Mouse (Mus musculus): ENCODE measurements around the gene Zswim9. TPM values are rescaled to one million over a fixed set of nuclear protein-coding genes. Genes with fewer than 3 reads are reported as not detected.

The Zswim9 gene
- polyA plus RNA-seq, 1 experiment from 2014 or later: 4.7 TPM

DNA sequence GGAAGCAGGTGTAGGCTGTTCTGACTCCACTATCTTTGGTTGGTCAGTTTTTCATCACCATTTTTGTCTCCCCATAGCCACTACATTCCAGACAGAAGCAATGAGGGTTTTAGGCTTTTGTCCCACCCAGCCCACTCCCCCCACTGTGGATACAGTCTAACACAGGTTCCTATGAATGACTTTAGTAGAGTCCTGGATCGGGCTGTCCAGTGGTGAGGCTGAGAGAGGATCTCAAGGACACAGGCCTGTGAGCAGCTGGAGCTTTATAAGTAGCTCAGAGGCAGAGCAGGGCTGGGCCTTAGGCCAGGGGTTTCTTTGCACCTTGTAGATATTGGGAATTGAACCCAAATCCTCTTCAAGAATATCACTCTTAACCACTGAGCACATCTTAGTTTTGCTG is 23.1 kb upstream of the Zswim9 start:
- DNase-seq (ENCODE audit: low spot score) (no peak), ATAC-seq (replicated peaks; ENCODE audit: low FRiP score, low TSS enrichment, low read depth) (no peak)
- H3K9ac ChIP-seq (ENCODE audit: low read length): no peak overlapping the region
- no peaks in the 10 kb centered on the region for H3K9me3 ChIP-seq (ENCODE audit: control insufficient read depth, low read length)
- no peak overlapping the region for H3K27ac ChIP-seq (ENCODE audit: low read depth)
- H3K4me1 ChIP-seq (replicated peaks; ENCODE audit: control insufficient read depth, insufficient read depth, low read length): no peaks in the 10 kb centered on the region
- H3K4me3 ChIP-seq (ENCODE audit: low read depth, low read length): no peak overlapping the region
- H3K27me3 ChIP-seq (replicated peaks; ENCODE audit: control insufficient read depth, insufficient read depth, low read length): no peaks in the 10 kb centered on the region
- WGBS: 88% methylated on average over 1 of the region's 1 CpGs
- H3K4me2 ChIP-seq (ENCODE audit: low read length): no peak overlapping the region
- H3K36me3 ChIP-seq (ENCODE audit: control insufficient read depth, insufficient read depth, low read length): peaks cover 97% of the 10 kb centered on the region

DNA sequence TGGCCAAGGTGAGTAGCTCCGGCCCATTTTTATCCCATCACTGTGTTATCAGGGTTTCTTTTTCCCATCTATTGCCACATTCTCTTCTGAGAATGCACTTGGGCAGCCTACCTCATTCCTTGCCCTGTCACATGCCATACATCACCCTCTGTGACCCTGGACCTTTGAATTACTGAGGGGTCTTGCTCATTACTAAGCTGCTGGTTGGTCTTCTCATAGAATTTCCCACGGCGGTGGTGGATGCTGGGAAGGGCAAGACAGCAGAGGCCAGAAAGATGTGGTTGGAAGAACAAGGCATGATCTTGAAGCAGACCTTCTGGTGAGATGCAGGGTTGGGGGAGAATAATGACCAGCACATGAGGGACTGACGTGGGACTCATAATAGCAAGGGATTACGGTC is 20.3 kb upstream of the Zswim9 start:
- Histone ChIP-seq H3K4me1 (replicated peaks; ENCODE audit: control insufficient read depth, insufficient read depth, low read length) (no peaks in the 10 kb centered on the region), H3K4me3 (ENCODE audit: low read depth, low read length) (no peak overlapping the region), H3K4me2 (ENCODE audit: low read length) (no peak overlapping the region), H3K9ac (ENCODE audit: low read length) (no peak overlapping the region), H3K36me3 (ENCODE audit: control insufficient read depth, insufficient read depth, low read length) (peaks cover 98% of the 10 kb centered on the region), H3K9me3 (ENCODE audit: control insufficient read depth, low read length) (no peaks in the 10 kb centered on the region), H3K27ac (ENCODE audit: low read depth) (no peak overlapping the region), H3K27me3 (replicated peaks; ENCODE audit: control insufficient read depth, insufficient read depth, low read length) (no peaks in the 10 kb centered on the region)
- ATAC-seq (replicated peaks; ENCODE audit: low FRiP score, low TSS enrichment, low read depth): no peak
- WGBS: 90% methylated on average over 5 of the region's 5 CpGs
- DNase-seq (ENCODE audit: low spot score): no peak

DNA sequence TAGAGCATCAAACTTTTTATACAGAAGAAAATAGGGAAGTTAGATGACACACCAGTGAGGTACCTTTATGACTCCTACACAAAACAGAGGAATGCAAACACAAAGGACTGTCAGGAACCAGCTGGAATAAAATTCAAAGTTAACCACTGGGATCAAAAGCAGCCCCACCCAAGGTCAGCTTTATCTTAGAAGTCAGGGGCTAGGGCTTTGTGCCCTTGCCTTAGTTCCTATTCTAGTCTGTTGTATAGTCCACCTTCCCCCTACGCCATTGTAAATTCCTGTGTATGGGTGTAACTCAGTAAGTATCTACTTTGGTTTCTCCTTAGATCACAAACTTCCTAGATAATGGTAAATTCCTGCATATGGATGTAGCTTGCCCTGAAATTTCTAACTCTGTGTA is 19.1 kb upstream of the Zswim9 start:
- Histone ChIP-seq H3K27ac (ENCODE audit: low read depth) (no peak overlapping the region), H3K4me2 (ENCODE audit: low read length) (no peak overlapping the region), H3K27me3 (replicated peaks; ENCODE audit: control insufficient read depth, insufficient read depth, low read length) (no peaks in the 10 kb centered on the region), H3K4me1 (replicated peaks; ENCODE audit: control insufficient read depth, insufficient read depth, low read length) (no peaks in the 10 kb centered on the region), H3K9me3 (ENCODE audit: control insufficient read depth, low read length) (no peaks in the 10 kb centered on the region), H3K4me3 (ENCODE audit: low read depth, low read length) (no peak overlapping the region), H3K9ac (ENCODE audit: low read length) (no peak overlapping the region), H3K36me3 (ENCODE audit: control insufficient read depth, insufficient read depth, low read length) (peaks cover 98% of the 10 kb centered on the region)
- no peak for ATAC-seq (replicated peaks; ENCODE audit: low FRiP score, low TSS enrichment, low read depth)
- DNase-seq (ENCODE audit: low spot score): no peak
- 91% methylated on average over 1 of the region's 1 CpGs for WGBS

DNA sequence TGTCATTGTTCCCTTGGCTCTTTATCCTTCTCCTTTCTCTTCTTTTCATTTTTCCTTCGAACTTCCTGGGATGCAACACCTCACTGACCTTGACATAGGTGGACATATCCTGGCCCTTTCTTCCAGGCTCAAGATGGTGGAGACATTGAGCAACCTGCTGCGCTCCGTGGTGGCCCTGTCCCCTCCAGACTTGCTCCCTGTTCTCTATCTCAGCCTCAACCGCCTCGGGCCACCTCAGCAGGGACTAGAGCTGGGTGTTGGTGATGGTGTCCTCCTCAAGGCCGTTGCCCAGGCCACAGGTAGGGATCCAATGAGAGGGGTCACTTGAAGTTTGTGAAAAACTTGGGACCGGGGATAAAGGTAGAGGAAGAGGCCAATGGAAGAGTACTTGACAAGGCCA is 16.7 kb upstream of the Zswim9 start:
- H3K36me3 ChIP-seq (ENCODE audit: control insufficient read depth, insufficient read depth, low read length): peaks cover 98% of the 10 kb centered on the region
- no peaks in the 10 kb centered on the region for H3K27me3 ChIP-seq (replicated peaks; ENCODE audit: control insufficient read depth, insufficient read depth, low read length)
- no peak overlapping the region for H3K27ac ChIP-seq (ENCODE audit: low read depth)
- H3K4me3 ChIP-seq (ENCODE audit: low read depth, low read length): no peak overlapping the region
- no peaks in the 10 kb centered on the region for H3K4me1 ChIP-seq (replicated peaks; ENCODE audit: control insufficient read depth, insufficient read depth, low read length)
- no peak overlapping the region for H3K4me2 ChIP-seq (ENCODE audit: low read length)
- no peak overlapping the region for H3K9ac ChIP-seq (ENCODE audit: low read length)
- 97% methylated on average over 7 of the region's 7 CpGs for WGBS
- no peaks in the 10 kb centered on the region for H3K9me3 ChIP-seq (ENCODE audit: control insufficient read depth, low read length)
- ATAC-seq (replicated peaks; ENCODE audit: low FRiP score, low TSS enrichment, low read depth): no peak
- DNase-seq (ENCODE audit: low spot score): no peak

DNA sequence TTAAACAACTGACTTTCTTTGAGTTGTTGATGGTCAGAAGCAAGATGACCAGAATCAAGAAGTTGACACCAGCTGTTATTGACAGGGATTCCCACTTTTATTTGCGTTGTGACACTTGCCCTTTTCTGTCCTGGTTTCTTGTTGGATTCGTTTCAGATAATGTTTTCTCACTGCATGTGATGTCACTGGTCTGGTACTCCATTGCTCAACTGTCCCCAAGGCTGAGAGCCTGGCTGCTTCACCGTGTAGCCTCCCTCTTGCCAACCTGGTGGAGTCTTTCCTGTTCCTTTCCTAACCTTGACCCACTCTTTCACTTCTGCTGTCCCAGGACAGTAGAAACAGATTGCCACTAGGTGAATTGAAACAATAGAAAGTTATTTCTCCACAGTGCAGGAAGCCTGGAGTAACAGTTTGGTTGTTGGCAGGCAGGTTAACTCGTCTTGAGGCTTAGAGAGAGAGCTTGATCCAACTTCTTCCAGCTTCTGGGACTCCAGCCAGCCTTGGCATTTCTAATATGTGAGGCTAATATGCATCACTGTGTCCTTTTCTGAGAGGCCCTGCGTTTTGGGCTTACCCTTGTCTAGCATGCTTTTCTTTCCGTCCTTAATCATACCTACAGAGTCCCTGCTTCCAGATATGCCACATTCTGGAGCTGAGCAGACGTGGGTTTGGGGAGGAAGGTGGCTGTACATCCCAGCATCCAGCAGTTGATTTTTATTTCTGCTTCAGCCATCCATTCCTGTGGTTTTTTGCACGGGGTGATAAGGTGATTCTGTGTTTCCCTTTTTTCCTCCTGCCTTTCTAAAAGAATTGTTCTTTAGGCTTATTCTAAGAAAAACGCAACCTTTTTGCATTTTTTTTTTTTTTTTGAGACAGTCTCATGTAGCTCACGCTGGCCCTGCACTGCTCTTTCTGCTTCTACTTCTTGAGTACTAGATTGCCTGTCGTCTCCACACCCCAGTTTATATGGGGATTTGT is 15.6 kb upstream of the Zswim9 start:
- no peaks in the 10 kb centered on the region for H3K27me3 ChIP-seq (replicated peaks; ENCODE audit: control insufficient read depth, insufficient read depth, low read length)
- H3K36me3 ChIP-seq (ENCODE audit: control insufficient read depth, insufficient read depth, low read length): peaks cover 96% of the 10 kb centered on the region
- H3K4me3 ChIP-seq (ENCODE audit: low read depth, low read length): no peak overlapping the region
- ATAC-seq (replicated peaks; ENCODE audit: low FRiP score, low TSS enrichment, low read depth) (no peak), DNase-seq (ENCODE audit: low spot score) (no peak)
- H3K4me1 ChIP-seq (replicated peaks; ENCODE audit: control insufficient read depth, insufficient read depth, low read length): no peaks in the 10 kb centered on the region
- no peak overlapping the region for H3K27ac ChIP-seq (ENCODE audit: low read depth)
- no peak overlapping the region for H3K9ac ChIP-seq (ENCODE audit: low read length)
- whole genome bisulfite sequencing: 90% methylated on average over 11 of the region's 11 CpGs
- H3K9me3 ChIP-seq (ENCODE audit: control insufficient read depth, low read length): no peaks in the 10 kb centered on the region
- H3K4me2 ChIP-seq (ENCODE audit: low read length): no peak overlapping the region

DNA sequence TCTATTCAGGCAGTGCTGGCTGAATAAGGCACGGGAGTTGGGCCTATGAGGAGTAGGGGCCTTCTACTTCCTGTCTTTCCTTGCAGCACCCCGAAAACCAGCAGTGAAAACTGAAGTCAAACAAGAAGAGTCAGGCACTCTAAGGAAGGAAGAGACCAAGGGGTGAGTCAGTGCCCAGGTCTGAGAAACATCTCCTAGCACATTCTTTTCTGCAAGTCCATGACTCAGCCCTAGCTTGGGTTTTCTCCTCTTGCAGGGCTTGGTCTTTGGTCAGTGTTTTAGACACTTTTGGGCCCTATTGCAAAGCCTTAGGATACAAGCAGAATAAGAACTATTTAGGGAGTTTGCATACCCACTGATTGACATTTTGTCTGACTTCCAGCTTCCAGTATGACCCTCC is 12.8 kb upstream of the Zswim9 start:
- peaks cover 91% of the 10 kb centered on the region for H3K36me3 ChIP-seq (ENCODE audit: control insufficient read depth, insufficient read depth, low read length)
- DNase-seq (ENCODE audit: low spot score): no peak
- WGBS: 89% methylated on average over 2 of the region's 2 CpGs

DNA sequence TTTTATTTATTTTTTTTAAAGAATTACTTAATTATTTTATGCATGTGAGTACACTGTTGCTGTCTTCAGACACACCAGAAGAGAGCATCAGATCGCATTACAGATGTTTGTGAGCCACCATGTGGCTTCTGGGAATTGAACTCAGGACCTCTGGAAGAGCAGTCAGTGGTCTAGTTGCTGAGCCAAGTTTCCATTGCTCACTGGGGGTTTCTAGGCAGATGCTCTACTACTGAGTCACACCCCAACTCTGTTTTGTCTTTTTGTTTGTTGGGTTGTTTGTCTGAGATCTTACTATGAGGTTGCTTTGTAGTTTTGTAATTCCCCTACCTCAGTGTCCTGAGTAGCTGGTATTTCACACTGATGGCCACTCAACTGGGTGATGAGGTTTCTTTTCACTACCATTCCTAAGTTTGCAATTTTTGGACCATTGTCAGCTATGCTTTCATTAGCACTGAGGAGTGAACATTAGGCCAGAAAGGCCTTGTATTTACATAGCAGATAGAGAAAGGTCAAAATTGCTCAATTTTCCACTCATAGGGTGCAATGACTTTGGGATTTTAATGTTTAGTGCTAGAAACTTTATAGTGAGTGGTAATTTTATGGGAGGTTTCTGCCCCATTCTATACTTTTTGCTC is 11.6 kb upstream of the Zswim9 start:
- Histone ChIP-seq H3K9me3 (ENCODE audit: control insufficient read depth, low read length) (no peaks in the 10 kb centered on the region), H3K27me3 (replicated peaks; ENCODE audit: control insufficient read depth, insufficient read depth, low read length) (no peaks in the 10 kb centered on the region), H3K27ac (ENCODE audit: low read depth) (no peak overlapping the region), H3K4me1 (replicated peaks; ENCODE audit: control insufficient read depth, insufficient read depth, low read length) (no peaks in the 10 kb centered on the region), H3K9ac (ENCODE audit: low read length) (no peak overlapping the region), H3K4me3 (ENCODE audit: low read depth, low read length) (no peak overlapping the region), H3K4me2 (ENCODE audit: low read length) (no peak overlapping the region), H3K36me3 (ENCODE audit: control insufficient read depth, insufficient read depth, low read length) (peaks cover 91% of the 10 kb centered on the region)
- DNase-seq (ENCODE audit: low spot score): no peak
- 100% methylated on average over 1 of the region's 1 CpGs for WGBS
- no peak for ATAC-seq (replicated peaks; ENCODE audit: low FRiP score, low TSS enrichment, low read depth)

More for the DNA sequence above, 12.8 kb upstream of the Zswim9 start:
- Histone ChIP-seq H3K27me3 (replicated peaks; ENCODE audit: control insufficient read depth, insufficient read depth, low read length) (no peaks in the 10 kb centered on the region), H3K9me3 (ENCODE audit: control insufficient read depth, low read length) (no peaks in the 10 kb centered on the region), H3K9ac (ENCODE audit: low read length) (no peak overlapping the region), H3K4me3 (ENCODE audit: low read depth, low read length) (no peak overlapping the region), H3K4me1 (replicated peaks; ENCODE audit: control insufficient read depth, insufficient read depth, low read length) (no peaks in the 10 kb centered on the region), H3K27ac (ENCODE audit: low read depth) (no peak overlapping the region), H3K4me2 (ENCODE audit: low read length) (no peak overlapping the region)
- no peak for ATAC-seq (replicated peaks; ENCODE audit: low FRiP score, low TSS enrichment, low read depth)

DNA sequence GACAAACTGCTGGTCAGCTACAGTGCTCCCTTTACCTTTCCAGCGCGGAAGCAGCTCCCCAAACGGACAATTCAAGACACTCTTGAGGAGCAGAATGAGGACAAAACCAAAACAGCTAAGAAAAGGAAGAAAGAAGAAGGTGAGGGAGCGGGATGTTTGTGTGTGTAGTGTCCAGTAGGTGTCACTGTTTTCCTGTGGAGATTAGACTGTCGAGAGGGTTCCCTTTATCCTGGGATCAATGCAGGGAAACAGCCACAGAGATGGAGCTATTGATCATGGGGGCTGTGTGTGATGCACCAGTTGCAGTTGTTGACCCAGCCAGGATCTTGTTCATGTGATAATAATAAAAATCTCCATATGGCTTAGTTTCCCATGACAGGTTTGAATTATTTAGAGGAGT is 10.1 kb upstream of the Zswim9 start:
- Histone ChIP-seq H3K27ac (ENCODE audit: low read depth) (no peak overlapping the region), H3K4me3 (ENCODE audit: low read depth, low read length) (no peak overlapping the region), H3K9me3 (ENCODE audit: control insufficient read depth, low read length) (no peaks in the 10 kb centered on the region), H3K9ac (ENCODE audit: low read length) (no peak overlapping the region), H3K36me3 (ENCODE audit: control insufficient read depth, insufficient read depth, low read length) (peaks cover 91% of the 10 kb centered on the region), H3K4me1 (replicated peaks; ENCODE audit: control insufficient read depth, insufficient read depth, low read length) (no peaks in the 10 kb centered on the region), H3K27me3 (replicated peaks; ENCODE audit: control insufficient read depth, insufficient read depth, low read length) (no peaks in the 10 kb centered on the region), H3K4me2 (ENCODE audit: low read length) (no peak overlapping the region)
- 45% methylated on average over 5 of the region's 5 CpGs for WGBS
- no peak for DNase-seq (ENCODE audit: low spot score)
- no peak for ATAC-seq (replicated peaks; ENCODE audit: low FRiP score, low TSS enrichment, low read depth)
